Mouse (Mus musculus) heart, embryonic 11.5 days (tissue): ENCODE data around the gene Fancc. TPM values are rescaled to one million over a fixed set of nuclear protein-coding genes. Genes with fewer than 3 reads are reported as not detected.

Experiments used
- ATAC-seq: fragments of 200-750 bp; cut with Nextera tagmentation; replicated peaks from 2 replicates; pipeline ENCODE4 v1.8.0; 2017; ENCODE audit warnings: moderate library complexity; ENCODE audit not compliant: insufficient number of reproducible peaks, low FRiP score, low TSS enrichment
- H3K27ac ChIP-seq: fragments of 300-500 bp; sonication (generic); 2 replicates; pipeline ENCODE4 v1.5.1; 2014; ENCODE audit warnings: mild to moderate bottlenecking, low read depth, low read length
- H3K27me3 ChIP-seq: fragments of 300-500 bp; sonication (generic); 2 replicates; pipeline ENCODE4 v1.6.1; 2014; ENCODE audit warnings: mild to moderate bottlenecking, low read length, mixed read lengths; ENCODE audit not compliant: control insufficient read depth, insufficient read depth
- H3K36me3 ChIP-seq: fragments of 300-500 bp; sonication (generic); 2 replicates; pipeline ENCODE4 v1.6.1; 2014; ENCODE audit warnings: mild to moderate bottlenecking, low read length, moderate library complexity, mixed read lengths; ENCODE audit not compliant: control insufficient read depth, insufficient read depth
- H3K4me1 ChIP-seq: fragments of 300-500 bp; sonication (generic); 2 replicates; pipeline ENCODE4 v1.6.1; 2014; ENCODE audit warnings: low read length; ENCODE audit not compliant: control insufficient read depth, insufficient read depth
- H3K4me2 ChIP-seq: fragments of 300-500 bp; sonication (generic); 2 replicates; pipeline ENCODE4 v1.6.1; 2014; ENCODE audit warnings: mild to moderate bottlenecking, moderate library complexity
- H3K4me3 ChIP-seq: fragments of 300-500 bp; sonication (generic); 2 replicates; pipeline ENCODE4 v1.5.1; 2014; ENCODE audit warnings: low read depth, low read length
- H3K9ac ChIP-seq: fragments of 300-500 bp; sonication (generic); 2 replicates; pipeline ENCODE4 v1.6.1; 2014; ENCODE audit warnings: mild to moderate bottlenecking, low read depth, low read length, moderate library complexity
- H3K9me3 ChIP-seq: fragments of 300-500 bp; sonication (generic); replicated peaks from 2 replicates; pipeline ENCODE4 v1.6.1; 2016; ENCODE audit warnings: low read length; ENCODE audit not compliant: control insufficient read depth
- WGBS: fragments of 180-500 bp; shearing (Covaris S2); extraction: QIAGEN DNeasy Blood & Tissue Kit; methylation state at CpG from one replicate; pipeline ENCODE4 v1.1.7; 2014; ENCODE audit not compliant: insufficient replicate concordance; 5-methylcytosine and 5-hydroxymethylcytosine counted together
- polyA plus RNA-seq: library from polyadenylated mRNA; unstranded; fragments of >200 nt; fragmentation: Nextera tagmentation; extraction: Ambion mirVana; gene quantifications from 2 replicates; pipeline ENCODE4 v1.2.1, GENCODE M21; 2014

Gene Fancc
- polyA plus RNA-seq, 1 experiment from 2014 or later = 12.3 TPM

- Histone ChIP-seq H3K9me3 (no peaks in the 10 kb centered on the region), H3K4me1 (peaks cover 10% of the 10 kb centered on the region), H3K27me3 (no peaks in the 10 kb centered on the region), H3K9ac (no peak overlapping the region), H3K4me3 (no peak overlapping the region), H3K4me2 (no peak overlapping the region), H3K36me3 (peaks cover 28% of the 10 kb centered on the region), H3K27ac (no peak overlapping the region)
- no peak for ATAC-seq
- 83% methylated on average over 2 of the region's 2 CpGs for WGBS
Measured at GRCm38 (mm10) chr13:63524061-63524460, 27.0 kb upstream of the Fancc start.

GRCm38 (mm10) chr13:63522832-63523231 lies 25.8 kb upstream of the Fancc start:
- no peak overlapping the region for H3K4me3 ChIP-seq
- no peaks in the 10 kb centered on the region for H3K9me3 ChIP-seq
- H3K27me3 ChIP-seq = no peaks in the 10 kb centered on the region
- no peak overlapping the region for H3K4me2 ChIP-seq
- WGBS = 64% methylated on average over 10 of the region's 10 CpGs
- H3K4me1 ChIP-seq = no peaks in the 10 kb centered on the region
- H3K9ac ChIP-seq = no peak overlapping the region
- no peak overlapping the region for H3K27ac ChIP-seq
- ATAC-seq = no peak
- peaks cover 39% of the 10 kb centered on the region for H3K36me3 ChIP-seq

- Histone ChIP-seq H3K9ac (no peak overlapping the region), H3K4me1 (no peaks in the 10 kb centered on the region), H3K27ac (no peak overlapping the region), H3K4me2 (no peak overlapping the region), H3K9me3 (no peaks in the 10 kb centered on the region), H3K27me3 (no peaks in the 10 kb centered on the region), H3K4me3 (no peak overlapping the region), H3K36me3 (peaks cover 50% of the 10 kb centered on the region)
- 87% methylated on average over 6 of the region's 6 CpGs for WGBS
- ATAC-seq = no peak
Measured at GRCm38 (mm10) chr13:63520110-63520509, 23.0 kb upstream of the Fancc start.

GRCm38 (mm10) chr13:63516535-63516934 lies 19.5 kb upstream of the Fancc start:
- no peak for ATAC-seq
- no peak overlapping the region for H3K4me3 ChIP-seq
- H3K9ac ChIP-seq = no peak overlapping the region
- no peaks in the 10 kb centered on the region for H3K27me3 ChIP-seq
- H3K27ac ChIP-seq = no peak overlapping the region
- 90% methylated on average over 2 of the region's 2 CpGs for WGBS
- H3K9me3 ChIP-seq = no peaks in the 10 kb centered on the region
- peaks cover 66% of the 10 kb centered on the region for H3K36me3 ChIP-seq
- H3K4me1 ChIP-seq = peaks cover 10% of the 10 kb centered on the region
- H3K4me2 ChIP-seq = no peak overlapping the region

GRCm38 (mm10) chr13:63515542-63515941 lies 18.5 kb upstream of the Fancc start:
- 81% methylated on average over 5 of the region's 5 CpGs for WGBS
- H3K4me2 ChIP-seq = no peak overlapping the region
- H3K36me3 ChIP-seq = peaks cover 68% of the 10 kb centered on the region
- no peak overlapping the region for H3K9ac ChIP-seq
- H3K27me3 ChIP-seq = no peaks in the 10 kb centered on the region
- H3K27ac ChIP-seq = no peak overlapping the region
- H3K4me3 ChIP-seq = no peak overlapping the region
- ATAC-seq = no peak
- peaks cover 10% of the 10 kb centered on the region for H3K4me1 ChIP-seq
- no peaks in the 10 kb centered on the region for H3K9me3 ChIP-seq

GRCm38 (mm10) chr13:63514931-63515360 lies 17.9 kb upstream of the Fancc start:
- H3K27me3 ChIP-seq = no peaks in the 10 kb centered on the region
- H3K4me3 ChIP-seq = no peak overlapping the region
- no peak overlapping the region for H3K27ac ChIP-seq
- no peak overlapping the region for H3K4me2 ChIP-seq
- H3K9ac ChIP-seq = no peak overlapping the region
- peaks cover 10% of the 10 kb centered on the region for H3K4me1 ChIP-seq
- H3K9me3 ChIP-seq = no peaks in the 10 kb centered on the region
- peaks cover 65% of the 10 kb centered on the region for H3K36me3 ChIP-seq
- 70% methylated on average over 8 of the region's 8 CpGs for WGBS
- ATAC-seq = no peak

GRCm38 (mm10) chr13:63513374-63514098 lies 16.5 kb upstream of the Fancc start:
- Histone ChIP-seq H3K36me3 (peaks cover 61% of the 10 kb centered on the region), H3K4me3 (no peak overlapping the region), H3K9ac (no peak overlapping the region), H3K4me2 (no peak overlapping the region), H3K4me1 (peaks cover 10% of the 10 kb centered on the region), H3K27ac (no peak overlapping the region), H3K27me3 (no peaks in the 10 kb centered on the region), H3K9me3 (no peaks in the 10 kb centered on the region)
- no peak for ATAC-seq
- WGBS = 87% methylated on average over 26 of the region's 26 CpGs

- H3K4me2 ChIP-seq = no peak overlapping the region
- H3K4me3 ChIP-seq = no peak overlapping the region
- peaks cover 59% of the 10 kb centered on the region for H3K36me3 ChIP-seq
- WGBS = 49% methylated on average over 6 of the region's 6 CpGs
- peaks cover 10% of the 10 kb centered on the region for H3K4me1 ChIP-seq
- H3K27me3 ChIP-seq = no peaks in the 10 kb centered on the region
- H3K9me3 ChIP-seq = no peaks in the 10 kb centered on the region
- 0 out of 2 replicates have a peak, but pooled peaks have one; percentile 37 for ATAC-seq
- no peak overlapping the region for H3K9ac ChIP-seq
- H3K27ac ChIP-seq = no peak overlapping the region
Measured at GRCm38 (mm10) chr13:63512411-63512810, 15.3 kb upstream of the Fancc start.

GRCm38 (mm10) chr13:63507821-63508220 lies 10.7 kb upstream of the Fancc start:
- no peak overlapping the region for H3K4me2 ChIP-seq
- H3K9ac ChIP-seq = no peak overlapping the region
- no peaks in the 10 kb centered on the region for H3K27me3 ChIP-seq
- no peak overlapping the region for H3K27ac ChIP-seq
- WGBS = 80% methylated on average over 5 of the region's 5 CpGs
- peaks cover 6% of the 10 kb centered on the region for H3K4me1 ChIP-seq
- H3K9me3 ChIP-seq = no peaks in the 10 kb centered on the region
- no peak overlapping the region for H3K4me3 ChIP-seq
- H3K36me3 ChIP-seq = peaks cover 28% of the 10 kb centered on the region
- ATAC-seq = no peak
